Mouse (Mus musculus) ovary, postnatal 36 days (tissue): ENCODE measurements around the gene Six3.

ENCODE experiments used
- DNase-seq: peaks from one replicate; pipeline ENCODE4 v3.0.0; 2022; ENCODE audit warnings: low spot score, mixed read lengths

Gene Six3

GRCm38 (mm10) chr17:85626091-85626860, 12.9 kb downstream of the Six3 start:
- DNase-seq, result no peak

GRCm38 (mm10) chr17:85627751-85628150, 14.3 kb downstream of the Six3 start:
- DNase-seq, result no peak

- DNase-seq, result no peak
Observed at GRCm38 (mm10) chr17:85628811-85629210, 15.4 kb downstream of the Six3 start.

GRCm38 (mm10) chr17:85629396-85629795, 16.0 kb downstream of the Six3 start:
- DNase-seq, result no peak

- no peak for DNase-seq
Observed at GRCm38 (mm10) chr17:85630296-85631050, 17.1 kb downstream of the Six3 start.

GRCm38 (mm10) chr17:85631106-85631505, 17.7 kb downstream of the Six3 start:
- no peak for DNase-seq

GRCm38 (mm10) chr17:85633619-85634018, 20.2 kb downstream of the Six3 start:
- peak; percentile 79 for DNase-seq

GRCm38 (mm10) chr17:85637876-85638275, 24.5 kb downstream of the Six3 start:
- no peak for DNase-seq

- no peak for DNase-seq
Observed at GRCm38 (mm10) chr17:85645312-85645711, 31.9 kb downstream of the Six3 start.

- peak; percentile 61 for DNase-seq
Observed at GRCm38 (mm10) chr17:85645718-85646665, 32.6 kb downstream of the Six3 start.

GRCm38 (mm10) chr17:85660016-85660415, 46.6 kb downstream of the Six3 start:
- no peak for DNase-seq

GRCm38 (mm10) chr17:85661521-85661920, 48.1 kb downstream of the Six3 start:
- DNase-seq, result no peak

GRCm38 (mm10) chr17:85664202-85664601, 50.8 kb downstream of the Six3 start:
- no peak for DNase-seq

GRCm38 (mm10) chr17:85664618-85665320, 51.4 kb downstream of the Six3 start:
- DNase-seq, result peak; percentile 62
